Mouse (Mus musculus) CH12.LX (cell line): Measurements from ENCODE around the gene Rps18. TPM values are rescaled to one million over a fixed set of nuclear protein-coding genes. Genes with fewer than 3 reads are reported as not detected.

Source experiments
- DNase-seq: peaks from one replicate; pipeline ENCODE4 v3.0.0-alpha.2; 2013; ENCODE audit errors: extremely low read depth
- H3K27ac ChIP-seq: 2 replicates; pipeline ENCODE4 v1.5.1; 2012; ENCODE audit warnings: low read depth, mild to moderate bottlenecking, control low read depth, moderate library complexity; ENCODE audit not compliant: insufficient read depth
- H3K27me3 ChIP-seq: replicated peaks from 2 replicates; pipeline ENCODE3; 2012; ENCODE audit warnings: inconsistent platforms
- H3K36me3 ChIP-seq, 2 experiments: replicated peaks in 1 of 2; 2 replicates each; pipeline versions ENCODE3 to v1.6.1; 2012; ENCODE audit warnings: inconsistent platforms in 1 of 2, low read length in 1 of 2, mild to moderate bottlenecking in 1 of 2, mixed read lengths in 1 of 2, moderate library complexity in 1 of 2; ENCODE audit not compliant: control insufficient read depth in 1 of 2, insufficient read depth in 1 of 2
- H3K4me1 ChIP-seq, 2 experiments: 2 replicates each; pipeline ENCODE4 v1.6.1; 2012; ENCODE audit warnings: inconsistent platforms in 1 of 2, moderate library complexity in 1 of 2; ENCODE audit not compliant: insufficient read depth in 2 of 2, control insufficient read depth in 1 of 2
- H3K4me2 ChIP-seq: 2 replicates; pipeline ENCODE4 v1.6.1; 2012; ENCODE audit warnings: low read depth, mild to moderate bottlenecking, control low read depth; ENCODE audit not compliant: poor library complexity, insufficient read depth, severe bottlenecking
- H3K4me3 ChIP-seq, 3 experiments: fragments of 150-350 bp in 1 of 3; sonication (generic) in 1 of 3; replicated peaks in 1 of 3; 2 replicates each; pipeline versions ENCODE3 to v1.5.1; 2011 to 2012; ENCODE audit warnings: low read depth in 2 of 3, low read length in 2 of 3, mild to moderate bottlenecking in 2 of 3, moderate library complexity in 2 of 3, control low read depth in 1 of 3, improper control_type of control experiment in 1 of 3, inconsistent platforms in 1 of 3, mixed read lengths in 1 of 3; ENCODE audit not compliant: poor library complexity in 1 of 3
- H3K79me2 ChIP-seq: replicated peaks from 2 replicates; pipeline ENCODE4 v1.6.1; 2012; ENCODE audit warnings: mild to moderate bottlenecking, moderate library complexity; ENCODE audit not compliant: control insufficient read depth, poor library complexity, insufficient read depth, severe bottlenecking; ENCODE audit errors: extremely low read depth
- H3K9ac ChIP-seq: 2 replicates; pipeline ENCODE4 v1.6.1; 2012; ENCODE audit warnings: low read depth, mild to moderate bottlenecking, control low read depth, moderate library complexity; ENCODE audit not compliant: insufficient read depth
- H3K9me3 ChIP-seq: replicated peaks from 2 replicates; pipeline ENCODE3; 2012; ENCODE audit warnings: low read length, inconsistent platforms, mixed read lengths
- CHD2 ChIP-seq: IDR thresholded peaks from 2 replicates; pipeline ENCODE4 v1.6.1; 2011; ENCODE audit warnings: low read length, improper control_type of control experiment
- CTCF ChIP-seq, 2 experiments: IDR thresholded peaks in 1 of 2; conservative IDR thresholded peaks in 1 of 2; 2 replicates each; pipeline ENCODE4 v1.5.1; 2011 to 2012; ENCODE audit warnings: low read depth in 2 of 2, low read length in 2 of 2, improper control_type of control experiment in 1 of 2, inconsistent platforms in 1 of 2, mild to moderate bottlenecking in 1 of 2, moderate library complexity in 1 of 2
- E2F4 ChIP-seq: IDR thresholded peaks from 2 replicates; pipeline ENCODE4 v1.6.1; 2011; ENCODE audit warnings: low read depth, low read length, improper control_type of control experiment; ENCODE audit not compliant: insufficient replicate concordance
- ELF1 ChIP-seq: IDR thresholded peaks from 2 replicates; pipeline ENCODE4 v1.6.1; 2014; ENCODE audit warnings: low read depth, mild to moderate bottlenecking, inconsistent platforms, low read length, improper control_type of control experiment
- ETS1 ChIP-seq: conservative IDR thresholded peaks from 2 replicates; pipeline ENCODE4 v1.6.1; 2012; ENCODE audit warnings: low read depth, mild to moderate bottlenecking, inconsistent platforms, low read length, improper control_type of control experiment, moderate library complexity
- GABPA ChIP-seq: IDR thresholded peaks from 2 replicates; pipeline ENCODE4 v1.6.1; 2012; ENCODE audit warnings: low read depth, low read length, improper control_type of control experiment, inconsistent platforms; ENCODE audit not compliant: insufficient replicate concordance
- HCFC1 ChIP-seq: IDR thresholded peaks from 2 replicates; pipeline ENCODE4 v1.6.1; 2012; ENCODE audit warnings: low read depth, mild to moderate bottlenecking, inconsistent platforms, low read length, improper control_type of control experiment
- IRF4 ChIP-seq: IDR thresholded peaks from 2 replicates; pipeline ENCODE4 v1.6.1; 2014; ENCODE audit warnings: low read depth, mild to moderate bottlenecking, inconsistent platforms, low read length, improper control_type of control experiment
- JUN ChIP-seq: IDR thresholded peaks from 2 replicates; pipeline ENCODE4 v1.6.1; 2011; ENCODE audit warnings: low read depth, mild to moderate bottlenecking, low read length, improper control_type of control experiment, moderate library complexity; ENCODE audit not compliant: insufficient read depth
- JUND ChIP-seq: conservative IDR thresholded peaks from 2 replicates; pipeline ENCODE4 v1.6.1; 2011; ENCODE audit warnings: low read depth, low read length, improper control_type of control experiment
- MAFK ChIP-seq: IDR thresholded peaks from 2 replicates; pipeline ENCODE4 v1.6.1; 2011; ENCODE audit warnings: low read length, improper control_type of control experiment; ENCODE audit not compliant: insufficient replicate concordance
- MAZ ChIP-seq: IDR thresholded peaks from 2 replicates; pipeline ENCODE4 v1.6.1; 2012; ENCODE audit warnings: low read depth, mild to moderate bottlenecking, inconsistent platforms, low read length, improper control_type of control experiment, moderate library complexity
- MXI1 ChIP-seq: IDR thresholded peaks from 2 replicates; pipeline ENCODE4 v1.6.1; 2011; ENCODE audit warnings: mild to moderate bottlenecking, low read depth, low read length, improper control_type of control experiment
- MYC ChIP-seq: IDR thresholded peaks from 2 replicates; pipeline ENCODE4 v1.6.1; 2011; ENCODE audit warnings: low read depth, mild to moderate bottlenecking, improper control_type of control experiment, low read length
- NELFE ChIP-seq: IDR thresholded peaks from 2 replicates; pipeline ENCODE4 v1.6.1; 2011; ENCODE audit warnings: low read depth, low read length, improper control_type of control experiment
- NRF1 ChIP-seq: IDR thresholded peaks from 2 replicates; pipeline ENCODE4 v1.6.1; 2014; ENCODE audit warnings: low read depth, mild to moderate bottlenecking, inconsistent platforms, low read length, improper control_type of control experiment, moderate library complexity
- PAX5 ChIP-seq: IDR thresholded peaks from 2 replicates; pipeline ENCODE4 v1.6.1; 2012; ENCODE audit warnings: low read length, inconsistent platforms, mixed read lengths
- POLR2A ChIP-seq: IDR thresholded peaks from 2 replicates; pipeline ENCODE4 v1.6.1; 2011; ENCODE audit warnings: low read depth, mild to moderate bottlenecking, improper control_type of control experiment, low read length
- POLR2AphosphoS2 ChIP-seq: IDR thresholded peaks from 2 replicates; pipeline ENCODE4 v1.6.1; 2011; ENCODE audit warnings: low read depth, low read length, improper control_type of control experiment
- SMC3 ChIP-seq: IDR thresholded peaks from 2 replicates; pipeline ENCODE4 v1.6.1; 2011; ENCODE audit warnings: low read depth, low read length, improper control_type of control experiment
- TBP ChIP-seq: conservative IDR thresholded peaks from 2 replicates; pipeline ENCODE4 v1.6.1; 2011; ENCODE audit warnings: low read depth, low read length, improper control_type of control experiment
- USF1 ChIP-seq: IDR thresholded peaks from 2 replicates; pipeline ENCODE4 v1.6.1; 2014; ENCODE audit warnings: low read depth, mild to moderate bottlenecking, inconsistent platforms, low read length, improper control_type of control experiment
- ZC3H11A ChIP-seq: IDR thresholded peaks from 2 replicates; pipeline ENCODE4 v1.6.1; 2012; ENCODE audit warnings: low read depth, mild to moderate bottlenecking, inconsistent platforms, low read length, improper control_type of control experiment
- ZNF384 ChIP-seq: IDR thresholded peaks from 2 replicates; pipeline ENCODE4 v1.6.1; 2012; ENCODE audit warnings: low read depth, low read length, improper control_type of control experiment, inconsistent platforms
- dilution Hi-C: fragments of 300-500 bp; cut with MboI; formaldehyde crosslinking; loops from 2 replicates; pipeline ENCODE4 v1.14.3; 2020; ENCODE audit warnings: low sequenced_read_pairs; ENCODE audit not compliant: extremely low pct_unique_long_range_greater_than_20kb, extremely low pct_ligation_motif_present
- in situ Hi-C: fragments of 300-500 bp; cut with MboI; formaldehyde crosslinking; loops from 3 replicates; pipeline ENCODE4 v1.14.3; 2019; ENCODE audit warnings: low sequenced_read_pairs, low pct_ligation_motif_present, low pct_unique_long_range_greater_than_20kb, mixed read lengths
- polyA plus RNA-seq: library from polyadenylated mRNA; unstranded; fragments of >175 nt; gene quantifications from 2 replicates; pipeline ENCODE4 v1.2.1, GENCODE M21; 2012; ENCODE audit warnings: low read depth; ENCODE audit not compliant: insufficient read length
- total RNA-seq, 2 experiments: library from RNA; depleted of rRNA; stranded (reverse); fragments of 300-350 nt in 1 of 2; fragments of >200 nt in 1 of 2; gene quantifications; 2 replicates each; pipeline ENCODE4 v1.2.3; 2012 to 2014

Rps18 gene
- total and polyA plus RNA-seq, 3 experiments, result 246 to 991 (median 302) TPM

DNA sequence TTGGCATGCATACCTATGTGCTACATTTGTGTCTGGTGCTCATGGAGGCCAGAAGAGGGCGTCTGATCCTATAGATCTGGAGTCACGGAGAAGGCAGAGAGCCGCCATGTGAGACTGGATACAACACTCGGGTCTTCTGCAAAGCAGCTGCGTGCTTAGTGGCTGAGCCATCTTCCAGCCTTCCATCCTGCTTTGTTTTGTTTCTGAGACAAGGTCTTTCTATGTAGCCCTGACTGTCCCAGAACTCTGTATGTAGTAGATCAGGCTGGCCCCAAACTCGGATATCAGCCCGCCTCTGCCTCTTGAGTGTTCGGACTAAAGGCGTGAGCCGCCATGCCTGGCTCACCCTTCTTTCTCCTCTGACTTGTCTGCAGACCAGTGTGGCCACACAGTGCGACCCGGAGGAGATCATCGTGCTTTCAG, 40.8 kb downstream of the Rps18 start:
- in situ Hi-C loops (no loop called here), dilution Hi-C loops (no loop called here)
- TF ChIP-seq GABPA, result no peak
- no peak for TF ChIP-seq JUN
- no peak for TF ChIP-seq PAX5
- TF ChIP-seq CTCF (conservative IDR thresholded peaks at IDR 0.05 in 1 of 2, IDR thresholded peaks at IDR 0.05 in 1 of 2; ENCODE audit: low read depth in 2 of 2, low read length in 2 of 2), result peak in 1 of 2 experiments; percentile 40; a peak in 2 of 4 replicates
- TF ChIP-seq ZC3H11A, result no peak
- no peak for TF ChIP-seq HCFC1
- TF ChIP-seq POLR2AphosphoS2, result no peak
- TF ChIP-seq USF1, result no peak
- no peak for TF ChIP-seq ETS1
- TF ChIP-seq TBP, result no peak
- no peak for TF ChIP-seq ZNF384
- peak; percentile 24 for TF ChIP-seq SMC3
- no peak for TF ChIP-seq MAFK
- no peak for TF ChIP-seq E2F4
- no peak for TF ChIP-seq IRF4
- TF ChIP-seq MYC, result no peak
- peaks cover 12% of the 10 kb centered on the region; the same call in 1 of the 2 replicates for H3K79me2 ChIP-seq
- no peak overlapping the region for H3K4me3 ChIP-seq
- no peak overlapping the region for H3K27ac ChIP-seq
- no peaks in the 10 kb centered on the region for H3K27me3 ChIP-seq
- no peak overlapping the region for H3K9ac ChIP-seq
- no peak for DNase-seq
- H3K4me2 ChIP-seq, result peak overlapping the region; percentile 14
- H3K4me1 ChIP-seq, result peaks cover 27 to 55% of the 10 kb centered on the region in 2 experiments
- peaks cover 6% of the 10 kb centered on the region for H3K9me3 ChIP-seq
- H3K36me3 ChIP-seq, result peaks cover 49 to 61% of the 10 kb centered on the region in 2 experiments

DNA sequence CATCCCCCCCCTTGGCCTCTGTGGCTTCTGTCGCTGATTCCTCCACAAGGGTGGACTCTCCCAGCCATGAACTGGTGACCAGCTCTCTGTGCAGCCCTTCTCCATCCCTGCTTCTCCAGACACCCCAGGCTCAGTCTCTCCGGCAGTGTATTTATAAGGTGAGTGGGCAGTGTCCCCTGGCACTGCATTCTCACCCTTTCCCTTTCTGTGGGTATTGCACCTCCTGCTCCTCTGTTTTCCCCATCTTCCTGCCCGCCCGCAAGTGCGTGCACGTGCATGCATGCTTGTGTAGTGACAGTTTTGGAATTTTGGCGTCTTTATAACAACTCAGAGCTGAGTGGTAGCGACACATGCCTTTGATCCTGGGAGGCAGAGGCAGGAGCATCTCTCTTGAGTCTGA, 41.9 kb downstream of the Rps18 start:
- Histone ChIP-seq H3K27me3 (no peaks in the 10 kb centered on the region), H3K9ac (no peak overlapping the region), H3K9me3 (peaks cover 6% of the 10 kb centered on the region), H3K36me3 (peaks cover 49 to 61% of the 10 kb centered on the region in 2 experiments), H3K4me2 (no peak overlapping the region), H3K27ac (no peak overlapping the region), H3K4me3 (no peak overlapping the region), H3K4me1 (peaks cover 25 to 54% of the 10 kb centered on the region in 2 experiments), H3K79me2 (peaks cover 12% of the 10 kb centered on the region; the same call in 1 of the 2 replicates)
- in situ Hi-C loops (no loop called here), dilution Hi-C loops (no loop called here)
- no peak for DNase-seq
- no peak for TF ChIP-seq CHD2
- no peak for TF ChIP-seq NELFE
- no peak for TF ChIP-seq MAZ
- no peak for TF ChIP-seq IRF4
- TF ChIP-seq ELF1, result no peak
- no peak for TF ChIP-seq POLR2A
- TF ChIP-seq MYC, result no peak
- TF ChIP-seq E2F4, result no peak
- TF ChIP-seq JUND, result no peak
- no peak for TF ChIP-seq MXI1
- no peak for TF ChIP-seq NRF1
- no peak for TF ChIP-seq SMC3
- no peak for TF ChIP-seq GABPA
- no peak for TF ChIP-seq ZC3H11A
